Mouse (Mus musculus): Measurements from ENCODE around the gene Olfr324.

The Olfr324 gene

DNA sequence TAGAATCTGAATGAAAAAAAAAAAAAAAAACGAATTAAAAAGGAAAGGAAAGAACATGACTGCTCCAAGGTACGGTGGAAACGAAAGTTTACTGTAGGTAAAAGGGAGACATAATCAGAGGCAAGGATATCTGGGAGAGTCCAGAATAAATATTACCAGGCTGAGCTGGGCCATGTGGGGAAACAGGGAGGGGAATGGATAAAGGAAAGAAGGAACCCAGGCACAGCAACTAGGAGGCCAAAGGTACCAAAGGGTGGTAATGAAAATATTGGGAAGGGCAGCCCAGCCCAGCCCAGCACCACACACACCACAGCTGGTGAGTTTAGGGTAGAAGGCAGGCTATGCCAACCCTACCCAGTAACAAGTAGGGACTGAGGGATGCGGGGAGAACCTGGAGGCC is 40.0 kb downstream of the Olfr324 start:
- no peak for DNase-seq (ENCODE audit: low read depth)

GRCm38 (mm10) chr11:58636376-58636977 is 41.6 kb downstream of the Olfr324 start:
- DNase-seq (ENCODE audit: low read depth): peak; percentile 57

GRCm38 (mm10) chr11:58638176-58638701 is 43.3 kb downstream of the Olfr324 start:
- DNase-seq (ENCODE audit: low read depth): no peak

- DNase-seq (ENCODE audit: low read depth): peak; percentile 48
These were observed 45.5 kb downstream of the Olfr324 start, which contains the start of gene Trim58 for GRCm38 (mm10) chr11:58640272-58640867. TSS of gene Trim58 (plus strand) at chr11:58640465.

- peak; percentile 70 for DNase-seq (ENCODE audit: low read depth)
These were observed 46.1 kb downstream of the Olfr324 start for GRCm38 (mm10) chr11:58641057-58641456.

DNA sequence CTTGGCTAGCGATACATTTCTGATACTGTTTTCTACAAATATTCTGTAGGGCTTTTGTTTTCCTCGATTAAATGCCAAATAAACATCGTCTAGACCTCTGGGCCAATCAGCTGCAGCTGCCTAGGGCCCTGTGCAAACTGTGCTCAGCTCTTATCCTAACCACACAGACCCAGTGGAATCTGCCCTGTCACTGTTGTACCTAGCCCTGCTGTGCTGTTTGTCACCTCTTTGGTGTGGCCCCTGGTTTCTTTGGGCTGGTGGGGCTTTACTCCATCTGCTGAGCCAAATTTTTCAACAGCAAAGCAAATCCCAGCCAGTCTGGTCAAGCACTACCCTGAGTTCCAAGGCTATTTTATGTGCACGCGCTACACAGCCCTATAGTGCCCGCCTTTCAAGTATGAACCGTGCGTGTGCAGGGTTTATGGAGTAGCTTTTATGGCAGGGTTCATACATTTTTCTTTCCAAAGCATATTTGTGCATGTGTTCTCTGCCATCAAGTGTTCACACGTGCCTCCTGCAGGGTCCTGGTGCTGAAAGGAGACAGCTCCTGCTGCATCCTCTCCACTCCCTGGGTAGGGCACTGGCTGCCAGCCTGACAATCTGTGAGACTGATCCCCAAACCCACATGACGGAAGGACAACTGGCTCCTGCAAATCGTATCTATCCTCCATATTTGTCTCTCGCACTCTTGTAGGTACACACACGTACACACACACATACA is 46.9 kb downstream of the Olfr324 start:
- DNase-seq (ENCODE audit: low read depth): peak; percentile 87

DNA sequence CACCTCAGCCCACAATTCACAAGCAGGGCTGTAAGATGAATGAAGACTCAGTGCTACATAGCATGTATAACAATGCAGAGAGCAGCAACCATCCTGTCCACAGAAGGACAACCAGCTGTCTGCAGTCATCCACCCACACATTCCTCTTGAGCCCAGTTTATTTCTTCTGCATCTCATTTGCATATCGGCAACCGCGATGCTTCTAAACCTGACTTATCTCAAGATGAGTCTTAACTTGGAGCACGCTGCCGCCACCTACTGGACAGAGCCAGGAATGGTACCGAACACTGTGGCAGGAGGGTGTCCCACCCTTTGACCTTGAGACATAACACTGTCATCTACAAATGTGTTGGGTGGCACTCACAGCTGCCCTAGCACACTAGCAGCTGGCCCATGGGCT is 48.4 kb downstream of the Olfr324 start:
- peak; percentile 91 for DNase-seq (ENCODE audit: low read depth)

Measured in c-Kit-positive CD71-positive TER-119-negative erythroid progenitor cells, embryonic 14.5 days (primary cell).